Mouse (Mus musculus) hindbrain, embryonic 14.5 days (tissue): ENCODE data around the gene Anapc11. TPM values are rescaled to one million over a fixed set of nuclear protein-coding genes. Genes with fewer than 3 reads are reported as not detected.
A peak's percentile ranks its signal among the peaks of the same experiment; 100 is the strongest.

Source experiments
- ATAC-seq: fragments of 200-750 bp; cut with Nextera tagmentation; 2 replicates; pipeline ENCODE4 v1.8.0; 2017; ENCODE audit warnings: moderate number of reproducible peaks, mild to moderate bottlenecking, moderate TSS enrichment, moderate library complexity; ENCODE audit not compliant: low FRiP score
- DNase-seq: peaks from one replicate; pipeline ENCODE4 v3.0.0-alpha.2; 2015; ENCODE audit warnings: low spot score
- H3K27ac ChIP-seq: fragments of 300-500 bp; sonication (generic); 2 replicates; pipeline ENCODE4 v1.5.1; 2014; ENCODE audit warnings: mild to moderate bottlenecking, moderate library complexity
- H3K27me3 ChIP-seq: fragments of 300-500 bp; sonication (generic); 2 replicates; pipeline ENCODE4 v1.6.1; 2014; ENCODE audit warnings: mild to moderate bottlenecking, low read length, mixed read lengths; ENCODE audit not compliant: control insufficient read depth, insufficient read depth
- H3K36me3 ChIP-seq: fragments of 300-500 bp; sonication (generic); replicated peaks from 2 replicates; pipeline ENCODE4 v1.6.1; 2014; ENCODE audit not compliant: control insufficient read depth, insufficient read depth
- H3K4me1 ChIP-seq: fragments of 300-500 bp; sonication (generic); replicated peaks from 2 replicates; pipeline ENCODE4 v1.6.1; 2014; ENCODE audit warnings: antibody characterized with exemption, low read length, mixed read lengths; ENCODE audit not compliant: control insufficient read depth, insufficient read depth
- H3K4me2 ChIP-seq: fragments of 300-500 bp; sonication (generic); replicated peaks from 2 replicates; pipeline ENCODE4 v1.6.1; 2014; ENCODE audit warnings: mild to moderate bottlenecking, moderate library complexity
- H3K4me3 ChIP-seq: fragments of 300-500 bp; sonication (generic); replicated peaks from 2 replicates; pipeline ENCODE4 v1.5.1; 2014; ENCODE audit warnings: mild to moderate bottlenecking, low read length
- H3K9ac ChIP-seq: fragments of 300-500 bp; sonication (generic); 2 replicates; pipeline ENCODE4 v1.6.1; 2014
- H3K9me3 ChIP-seq: fragments of 300-500 bp; sonication (generic); 2 replicates; pipeline ENCODE4 v1.6.1; 2016; ENCODE audit warnings: low read length; ENCODE audit not compliant: control insufficient read depth
- WGBS: fragments of 180-500 bp; shearing (Covaris S2); extraction: QIAGEN DNeasy Blood & Tissue Kit; methylation state at CpG from one replicate; pipeline ENCODE4 v1.1.7; 2014; 5-methylcytosine and 5-hydroxymethylcytosine counted together
- polyA plus RNA-seq: library from polyadenylated mRNA; unstranded; fragments of >200 nt; fragmentation: Nextera tagmentation; extraction: Ambion mirVana; gene quantifications from 2 replicates; pipeline ENCODE4 v1.2.1, GENCODE M21; 2014

Anapc11 gene
- polyA plus RNA-seq, 1 experiment from 2014 or later, result 229 TPM

- H3K27me3 ChIP-seq, result 0 out of 2 replicates have a peak, but pooled peaks cover 6% of the 10 kb centered on the region
- H3K27ac ChIP-seq, result no peak overlapping the region
- H3K4me3 ChIP-seq, result no peak overlapping the region
- no peak overlapping the region for H3K4me2 ChIP-seq
- H3K36me3 ChIP-seq, result peaks cover 74% of the 10 kb centered on the region
- ATAC-seq (no peak), DNase-seq (no peak)
- H3K4me1 ChIP-seq, result peaks cover 1% of the 10 kb centered on the region; the same call in 1 of the 2 replicates
- WGBS, result 80% methylated on average over 9 of the region's 9 CpGs
- no peak overlapping the region for H3K9ac ChIP-seq
- H3K9me3 ChIP-seq, result no peaks in the 10 kb centered on the region
These were observed 12.3 kb downstream of the Anapc11 start for GRCm38 (mm10) chr11:120610477-120611046.

- H3K4me1 ChIP-seq, result peaks cover 18% of the 10 kb centered on the region
- ATAC-seq (no peak), DNase-seq (peak; percentile 65)
- no peak overlapping the region for H3K27ac ChIP-seq
- no peak overlapping the region for H3K4me2 ChIP-seq
- 56% methylated on average over 6 of the region's 6 CpGs for WGBS
- H3K9me3 ChIP-seq, result no peaks in the 10 kb centered on the region
- H3K9ac ChIP-seq, result no peak overlapping the region
- H3K27me3 ChIP-seq, result 0 out of 2 replicates have a peak, but pooled peaks cover 6% of the 10 kb centered on the region
- peaks cover 62% of the 10 kb centered on the region for H3K36me3 ChIP-seq
- H3K4me3 ChIP-seq, result no peak overlapping the region
These were observed 14.5 kb downstream of the Anapc11 start for GRCm38 (mm10) chr11:120612763-120613162.

- Histone ChIP-seq H3K9me3 (no peaks in the 10 kb centered on the region), H3K4me3 (no peak overlapping the region), H3K27me3 (0 out of 2 replicates have a peak, but pooled peaks cover 6% of the 10 kb centered on the region), H3K36me3 (peaks cover 66% of the 10 kb centered on the region), H3K4me2 (no peak overlapping the region), H3K27ac (no peak overlapping the region), H3K9ac (no peak overlapping the region), H3K4me1 (peaks cover 18% of the 10 kb centered on the region)
- no peak for DNase-seq
- 86% methylated on average over 10 of the region's 10 CpGs for WGBS
- no peak for ATAC-seq
These were observed 15.3 kb downstream of the Anapc11 start for GRCm38 (mm10) chr11:120613481-120613972.

- Histone ChIP-seq H3K9ac (no peak overlapping the region), H3K9me3 (no peaks in the 10 kb centered on the region), H3K27ac (no peak overlapping the region), H3K4me2 (no peak overlapping the region), H3K27me3 (0 out of 2 replicates have a peak, but pooled peaks cover 6% of the 10 kb centered on the region), H3K36me3 (peaks cover 70% of the 10 kb centered on the region), H3K4me3 (no peak overlapping the region), H3K4me1 (peaks cover 18% of the 10 kb centered on the region)
- ATAC-seq, result no peak
- WGBS, result 69% methylated on average over 8 of the region's 8 CpGs
- no peak for DNase-seq
These were observed 15.8 kb downstream of the Anapc11 start for GRCm38 (mm10) chr11:120613976-120614375.

- ATAC-seq, result no peak
- Histone ChIP-seq H3K9me3 (no peaks in the 10 kb centered on the region), H3K27ac (no peak overlapping the region), H3K4me1 (peaks cover 18% of the 10 kb centered on the region), H3K4me2 (no peak overlapping the region), H3K4me3 (no peak overlapping the region), H3K9ac (no peak overlapping the region), H3K27me3 (no peaks in the 10 kb centered on the region), H3K36me3 (peaks cover 72% of the 10 kb centered on the region)
- 91% methylated on average over 6 of the region's 6 CpGs for WGBS
- DNase-seq, result no peak
These were observed 16.9 kb downstream of the Anapc11 start for GRCm38 (mm10) chr11:120615167-120615566.

GRCm38 (mm10) chr11:120615606-120616203 is 17.5 kb downstream of the Anapc11 start:
- Histone ChIP-seq H3K36me3 (peaks cover 72% of the 10 kb centered on the region), H3K4me2 (0 out of 2 replicates have a peak overlapping the region, but pooled peaks have one; percentile 80), H3K4me1 (peaks cover 18% of the 10 kb centered on the region), H3K27me3 (no peaks in the 10 kb centered on the region), H3K9me3 (no peaks in the 10 kb centered on the region), H3K4me3 (0 out of 2 replicates have a peak overlapping the region, but pooled peaks have one; percentile 80), H3K27ac (no peak overlapping the region), H3K9ac (no peak overlapping the region)
- DNase-seq, result no peak
- 92% methylated on average over 11 of the region's 11 CpGs for WGBS
- no peak for ATAC-seq

GRCm38 (mm10) chr11:120616617-120617294 is 18.5 kb downstream of the Anapc11 start:
- Histone ChIP-seq H3K4me1 (peaks cover 18% of the 10 kb centered on the region), H3K27ac (peak overlapping the region; percentile 84), H3K9ac (peak overlapping the region; percentile 78), H3K36me3 (peaks cover 72% of the 10 kb centered on the region), H3K9me3 (no peaks in the 10 kb centered on the region), H3K27me3 (no peaks in the 10 kb centered on the region), H3K4me2 (peak overlapping the region; percentile 80), H3K4me3 (peak overlapping the region; percentile 80)
- ATAC-seq, result no peak
- no peak for DNase-seq
- WGBS, result 53% methylated on average over 4 of the region's 4 CpGs

- peak within 1 kb of the TSS; percentile 84 for H3K27ac ChIP-seq
- H3K36me3 ChIP-seq, result peaks cover 70% of the 10 kb centered on the region
- peak; percentile 95 for ATAC-seq
- peak within 1 kb of the TSS; percentile 80 for H3K4me3 ChIP-seq
- no peaks in the 10 kb centered on the region for H3K27me3 ChIP-seq
- peak within 1 kb of the TSS; percentile 80 for H3K4me2 ChIP-seq
- peak within 1 kb of the TSS; percentile 78 for H3K9ac ChIP-seq
- H3K9me3 ChIP-seq, result no peaks in the 10 kb centered on the region
- peak; percentile 92 for DNase-seq
- WGBS, result 1% methylated on average over 56 of the region's 56 CpGs
- peaks cover 18% of the 10 kb centered on the region for H3K4me1 ChIP-seq
These were observed 19.4 kb downstream of the Anapc11 start, which contains the start of gene Pcyt2 for GRCm38 (mm10) chr11:120617519-120618112. Gene Pcyt2 (minus strand): TSS chr11:120617936.
